8 mouse cellular contexts compared by ENCODE assay signal in the genomic region with DNA sequence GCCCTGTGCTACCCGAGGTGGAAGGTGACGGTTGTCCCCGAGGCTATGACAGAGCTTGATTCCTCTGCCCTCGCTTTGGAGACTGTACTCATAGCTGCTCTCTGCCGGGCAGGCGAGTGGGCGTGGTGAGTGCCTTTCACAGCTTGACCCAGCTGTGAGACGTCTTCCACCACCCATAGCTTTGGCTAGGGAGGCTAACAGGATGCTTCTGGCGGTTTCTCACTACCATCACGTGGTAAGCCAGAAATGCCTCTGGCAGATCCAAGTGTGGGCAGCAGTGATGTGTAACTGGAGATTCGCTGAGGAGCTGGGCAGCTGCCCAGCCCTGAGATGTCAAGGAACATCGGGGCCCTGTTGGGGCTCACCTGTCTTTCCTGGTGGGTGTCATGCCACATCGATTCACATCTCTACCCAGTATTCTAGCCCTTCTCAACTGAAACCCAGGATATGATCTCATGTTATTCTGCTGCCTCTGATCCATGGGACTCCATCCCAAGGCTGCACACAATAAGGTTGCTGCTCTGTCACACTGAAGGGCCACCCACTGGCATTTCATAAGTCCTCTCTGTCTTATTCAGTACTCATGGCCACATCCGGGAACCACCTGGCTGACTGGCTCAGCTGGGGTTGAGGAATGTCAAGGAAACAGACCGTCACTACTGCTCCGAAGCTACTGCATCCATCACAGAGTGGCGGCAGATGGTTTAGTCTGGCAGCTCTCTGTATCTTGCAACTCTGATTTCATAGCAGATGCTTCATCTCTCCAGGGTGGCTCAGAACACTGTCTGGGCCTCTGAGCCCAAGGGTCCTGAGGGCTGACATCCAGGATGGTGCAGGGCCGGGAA.
DNase-seq lines count a peak whose midpoint lies in the region; ATAC-seq and TF ChIP-seq lines count a peak whose summit lies in the region.

No protein-coding gene starts in this region.

- no peaks in the 10 kb centered on the region for H3K27me3 ChIP-seq in hindbrain, embryonic 16.5 days (replicated peaks; ENCODE audit: control insufficient read depth, insufficient read depth, low read length)
- no peaks in the 10 kb centered on the region for H3K27me3 ChIP-seq in hindbrain, embryonic 11.5 days (ENCODE audit: control insufficient read depth, insufficient read depth, low read length)

- 68% methylated on average over 18 of the region's 18 CpGs for whole genome bisulfite sequencing in hindbrain, embryonic 16.5 days
- 74% methylated on average over 18 of the region's 18 CpGs for WGBS in hindbrain, embryonic 11.5 days

- peaks cover 8% of the 10 kb centered on the region for H3K36me3 ChIP-seq in hindbrain, embryonic 16.5 days (ENCODE audit: control insufficient read depth, insufficient read depth, low read length)
- H3K36me3 ChIP-seq in hindbrain, embryonic 11.5 days (ENCODE audit: control insufficient read depth, insufficient read depth, low read length) = no peaks in the 10 kb centered on the region

- intact Hi-C loops in gastrocnemius, adult 2 months (cut with DNase I) = no loop called here

- H3K9ac ChIP-seq in hindbrain, embryonic 16.5 days (ENCODE audit: low read depth, low read length) = no peak overlapping the region
- H3K9ac ChIP-seq in hindbrain, embryonic 11.5 days (ENCODE audit: low read depth, low read length) = no peak overlapping the region

- ATAC-seq in hindbrain, embryonic 16.5 days = peak; percentile 53; the same call in 1 of the 2 replicates
- ATAC-seq in hindbrain, embryonic 11.5 days (ENCODE audit: low FRiP score) = no peak

- peak overlapping the region; percentile 44; the same call in 1 of the 2 replicates for H3K27ac ChIP-seq in hindbrain, embryonic 16.5 days (ENCODE audit: low read depth, low read length)
- no peak overlapping the region for H3K27ac ChIP-seq in hindbrain, embryonic 11.5 days (ENCODE audit: low read depth, low read length)
- H3K27ac ChIP-seq in gastrocnemius, adult 2 months = no peak overlapping the region

- H3K4me3 ChIP-seq in hindbrain, embryonic 16.5 days (ENCODE audit: low read length) = no peak overlapping the region
- no peak overlapping the region for H3K4me3 ChIP-seq in hindbrain, embryonic 11.5 days (ENCODE audit: low read depth, low read length)
- no peak overlapping the region for H3K4me3 ChIP-seq in gastrocnemius, adult 2 months

- TF ChIP-seq CTCF in gastrocnemius, adult 2 months (IDR thresholded peaks at IDR 0.05) = no peak

- DNase-seq in hindbrain, embryonic 11.5 days (ENCODE audit: low spot score) = no peak
- peak; percentile 27 to 68 for DNase-seq in adrenal gland, postnatal 36 days
- DNase-seq in gastrocnemius, adult 2 months = peak; percentile 77
- peak; percentile 45 for DNase-seq in left cerebral cortex, adult 11 months (ENCODE audit: low spot score)
- DNase-seq in right cerebral cortex, postnatal 14 days = peak; percentile 25
- DNase-seq in ovary, postnatal 14 days (ENCODE audit: low spot score) = no peak
- no peak for DNase-seq in thymus, postnatal 36 days

- no peak overlapping the region for H3K4me2 ChIP-seq in hindbrain, embryonic 16.5 days (ENCODE audit: low read length)
- no peak overlapping the region for H3K4me2 ChIP-seq in hindbrain, embryonic 11.5 days (replicated peaks; ENCODE audit: low read depth, low read length)

- peaks cover 5% of the 10 kb centered on the region; the same call in 1 of the 2 replicates for H3K4me1 ChIP-seq in hindbrain, embryonic 16.5 days (ENCODE audit: control insufficient read depth, insufficient read depth, low read depth, low read length)
- H3K4me1 ChIP-seq in hindbrain, embryonic 11.5 days (replicated peaks; ENCODE audit: control insufficient read depth, insufficient read depth, low read length) = no peaks in the 10 kb centered on the region

- H3K9me3 ChIP-seq in hindbrain, embryonic 16.5 days (ENCODE audit: control insufficient read depth, low read length) = no peaks in the 10 kb centered on the region; the same call in 1 of the 2 replicates
- H3K9me3 ChIP-seq in hindbrain, embryonic 11.5 days (ENCODE audit: control insufficient read depth, low read length) = no peaks in the 10 kb centered on the region

Comparison
In these comparisons a context has a peak if more than half of its experiments do, and no peak if none do; other contexts are left out.
1. DNase-seq: peak in adrenal gland, postnatal 36 days (2 of 2), gastrocnemius, adult 2 months (single experiment), left cerebral cortex, adult 11 months (single experiment) and right cerebral cortex, postnatal 14 days (single experiment); none in hindbrain, embryonic 11.5 days (single experiment), ovary, postnatal 14 days (single experiment) and thymus, postnatal 36 days (0 of 2).